Mouse (Mus musculus) macrophage (primary cell): Measurements from ENCODE around the gene Aldh3a2. TPM values are rescaled to one million over a fixed set of nuclear protein-coding genes. Genes with fewer than 3 reads are reported as not detected.
"Not testable (repeated sequence)": the region's sequence is repeated elsewhere in the genome, so short reads cannot be mapped to it uniquely, and the experiment has no call there.

ENCODE experiments used
- H3K27ac ChIP-seq: fragments of 350-480 bp; formaldehyde crosslinking; 2 replicates; pipeline ENCODE4 v1.9.0; 2021
- H3K36me3 ChIP-seq: fragments of 350-480 bp; formaldehyde crosslinking; 2 replicates; pipeline ENCODE4 v1.9.0; 2021; ENCODE audit errors: inconsistent target
- H3K4me3 ChIP-seq: fragments of 350-480 bp; formaldehyde crosslinking; 2 replicates; pipeline ENCODE4 v1.9.0; 2021; ENCODE audit errors: inconsistent target
- H3K79me2 ChIP-seq: fragments of 350-480 bp; formaldehyde crosslinking; 2 replicates; pipeline ENCODE4 v1.9.0; 2021; ENCODE audit errors: inconsistent target
- WGBS: methylation state at CpG from one replicate; pipeline ENCODE4 v1.1.7; 2026; ENCODE audit warnings: inconsistent platforms; ENCODE audit not compliant: missing documents; 5-methylcytosine and 5-hydroxymethylcytosine counted together
- polyA plus RNA-seq: library from polyadenylated mRNA; stranded (reverse); fragments of 250-400 nt; gene quantifications from 3 replicates; pipeline ENCODE4 v1.2.4, GENCODE M21; 2018; ENCODE audit warnings: inconsistent platforms
- total RNA-seq, 78 experiments: library from RNA; depleted of rRNA; stranded (reverse); fragments of 250-400 nt; gene quantifications; 1 replicate in 9 of 78; 2 replicates in 24 of 78; 3 replicates in 43 of 78; 4 replicates in 2 of 78; pipeline ENCODE4 v1.2.4; 2018; ENCODE audit warnings: inconsistent platforms in 56 of 78

Aldh3a2 gene
- total RNA-seq (2018; cell fraction: chromatin; rRNA removed), result 10 to 100 TPM; 14.0 to 52.6 (median 30.6) TPM
- 10 to 100 TPM; 36.4 to 55.8 (median 44.6) TPM for total RNA-seq (2018; cell fraction: cytosol; rRNA removed)
- 10 to 100 TPM; 17.2 to 62.7 (median 37.0) TPM for total RNA-seq (2018; cell fraction: nucleus; rRNA removed)
- polyA plus RNA-seq, result 41.1 to 44.6 TPM (median 44.0 TPM) in 3 replicates

- Histone ChIP-seq H3K27ac (peak within 1 kb of the TSS; percentile 58), H3K4me3 (peak within 1 kb of the TSS; percentile 72), H3K36me3 (peaks cover 27% of the 10 kb centered on the region), H3K79me2 (peaks cover 17% of the 10 kb centered on the region; the same call in 1 of the 2 replicates)
- WGBS, result under 1% methylated on average over 54 of the region's 58 CpGs
Measured at GRCm38 (mm10) chr11:61266551-61267533, at the start of gene Aldh3a2. TSS of gene Aldh3a2 (minus strand) at chr11:61267464.

GRCm38 (mm10) chr11:61316864-61317263 lies 49.6 kb upstream of the Aldh3a2 start:
- Histone ChIP-seq H3K36me3 (no peaks in the 10 kb centered on the region), H3K27ac (no peak overlapping the region), H3K4me3 (no peak overlapping the region), H3K79me2 (no peaks in the 10 kb centered on the region)
- WGBS, result 56% methylated on average over 2 of the region's 2 CpGs

DNA sequence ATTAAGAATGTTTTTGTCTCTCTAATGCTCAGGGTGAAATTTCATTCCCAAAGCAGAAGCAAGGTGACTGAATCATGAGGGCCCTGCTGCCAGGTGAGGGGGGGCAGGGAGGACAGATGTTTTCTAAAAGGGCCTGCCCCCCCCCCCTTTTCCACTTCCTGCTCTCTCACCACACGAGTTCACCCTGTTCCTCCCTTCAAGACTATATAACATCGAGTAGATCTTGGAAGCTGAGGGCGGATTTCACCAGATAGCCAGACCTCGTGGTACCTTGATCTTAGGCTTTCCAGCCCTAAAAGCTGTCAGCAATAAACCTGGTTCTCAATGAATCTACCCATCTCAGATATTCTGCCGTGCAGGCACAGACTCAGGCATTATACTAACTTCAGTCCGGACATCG lies 43.1 kb upstream of the Aldh3a2 start:
- no peaks in the 10 kb centered on the region for H3K36me3 ChIP-seq
- no peak overlapping the region for H3K4me3 ChIP-seq
- no peak overlapping the region for H3K27ac ChIP-seq
- H3K79me2 ChIP-seq, result no peaks in the 10 kb centered on the region
- WGBS, result 54% methylated on average over 6 of the region's 7 CpGs

GRCm38 (mm10) chr11:61309831-61310230 lies 42.6 kb upstream of the Aldh3a2 start:
- WGBS, result 64% methylated on average over 12 of the region's 12 CpGs
- H3K4me3 ChIP-seq, result no peak overlapping the region

DNA sequence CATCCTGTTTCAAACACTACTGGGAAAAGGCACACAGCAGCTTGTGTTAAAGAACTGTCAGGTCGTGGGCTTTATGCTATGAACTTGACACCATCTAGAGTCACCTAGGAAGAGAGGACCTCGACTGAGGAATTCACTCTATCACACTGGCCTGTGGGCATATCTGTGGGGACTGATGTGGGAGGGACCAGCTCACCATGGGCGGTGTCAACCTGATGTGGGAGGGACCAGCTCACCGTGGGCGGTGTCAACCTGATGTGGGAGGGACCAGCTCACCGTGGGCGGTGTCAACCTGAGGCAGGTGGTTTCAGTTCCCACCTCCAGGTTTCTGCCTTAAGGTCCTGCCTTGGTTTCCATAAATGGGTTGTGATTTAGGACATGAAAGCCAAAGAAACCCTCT lies 40.5 kb upstream of the Aldh3a2 start:
- Histone ChIP-seq H3K27ac (no peak overlapping the region), H3K79me2 (no peaks in the 10 kb centered on the region), H3K4me3 (no peak overlapping the region), H3K36me3 (no peaks in the 10 kb centered on the region)
- 43% methylated on average over 7 of the region's 7 CpGs for WGBS

More at GRCm38 (mm10) chr11:61309831-61310230, 42.6 kb upstream of the Aldh3a2 start:
- Histone ChIP-seq H3K79me2 (no peaks in the 10 kb centered on the region), H3K27ac (no peak overlapping the region), H3K36me3 (no peaks in the 10 kb centered on the region)

DNA sequence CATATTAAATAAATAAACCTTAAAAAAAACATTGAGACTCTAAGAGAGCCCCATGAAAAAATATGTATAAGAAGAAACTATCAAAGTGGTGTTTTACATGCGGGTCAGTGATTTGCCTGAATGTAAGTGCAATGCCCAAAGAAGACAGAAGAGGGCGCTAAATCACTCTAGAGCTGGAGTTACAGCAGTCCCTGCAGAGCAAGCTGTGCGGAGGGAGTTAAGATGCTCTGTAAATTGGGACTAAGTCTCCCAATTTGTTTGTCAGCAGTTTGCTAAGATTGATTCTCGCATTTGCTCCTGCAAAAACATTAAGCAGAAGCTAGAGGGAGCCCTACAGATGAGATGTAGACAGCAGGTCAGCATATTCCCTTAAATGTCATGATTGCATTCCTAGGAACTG lies 38.1 kb upstream of the Aldh3a2 start:
- Histone ChIP-seq H3K4me3 (no peak overlapping the region), H3K27ac (no peak overlapping the region), H3K36me3 (no peaks in the 10 kb centered on the region), H3K79me2 (no peaks in the 10 kb centered on the region)
- WGBS, result 67% methylated on average over 4 of the region's 4 CpGs

- not testable (repeated sequence) for H3K4me3 ChIP-seq, H3K27ac ChIP-seq, H3K36me3 ChIP-seq, H3K79me2 ChIP-seq
- 95% methylated on average over 5 of the region's 10 CpGs for WGBS
Measured at GRCm38 (mm10) chr11:61304535-61304934, 37.3 kb upstream of the Aldh3a2 start.

GRCm38 (mm10) chr11:61300716-61301392 lies 33.6 kb upstream of the Aldh3a2 start:
- H3K79me2 ChIP-seq, result no peaks in the 10 kb centered on the region
- H3K4me3 ChIP-seq, result no peak overlapping the region
- H3K27ac ChIP-seq, result no peak overlapping the region
- 84% methylated on average over 10 of the region's 16 CpGs for WGBS
- no peaks in the 10 kb centered on the region for H3K36me3 ChIP-seq

DNA sequence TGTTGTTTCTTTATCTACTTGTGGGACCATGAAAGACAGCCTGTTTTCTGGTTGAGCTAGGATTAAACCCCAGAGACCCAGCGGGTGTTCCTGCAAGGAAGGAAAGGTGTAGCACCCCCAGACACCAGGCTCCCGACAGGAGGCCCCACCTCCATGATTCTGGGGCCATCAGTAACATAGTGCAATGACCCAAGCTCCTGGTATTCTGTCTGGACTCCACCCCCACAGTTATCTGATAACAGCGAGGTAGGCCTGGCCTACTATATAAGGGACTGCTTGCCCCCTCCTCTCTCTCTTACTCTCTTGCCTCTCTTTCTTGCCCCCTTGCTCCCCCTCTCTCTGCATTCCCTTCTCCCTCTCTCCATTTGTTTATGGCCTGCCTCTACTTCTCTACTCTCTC lies 32.9 kb upstream of the Aldh3a2 start:
- no peak overlapping the region for H3K27ac ChIP-seq
- H3K4me3 ChIP-seq, result no peak overlapping the region
- H3K36me3 ChIP-seq, result no peaks in the 10 kb centered on the region
- H3K79me2 ChIP-seq, result no peaks in the 10 kb centered on the region
- WGBS, result 92% methylated on average over 3 of the region's 3 CpGs

DNA sequence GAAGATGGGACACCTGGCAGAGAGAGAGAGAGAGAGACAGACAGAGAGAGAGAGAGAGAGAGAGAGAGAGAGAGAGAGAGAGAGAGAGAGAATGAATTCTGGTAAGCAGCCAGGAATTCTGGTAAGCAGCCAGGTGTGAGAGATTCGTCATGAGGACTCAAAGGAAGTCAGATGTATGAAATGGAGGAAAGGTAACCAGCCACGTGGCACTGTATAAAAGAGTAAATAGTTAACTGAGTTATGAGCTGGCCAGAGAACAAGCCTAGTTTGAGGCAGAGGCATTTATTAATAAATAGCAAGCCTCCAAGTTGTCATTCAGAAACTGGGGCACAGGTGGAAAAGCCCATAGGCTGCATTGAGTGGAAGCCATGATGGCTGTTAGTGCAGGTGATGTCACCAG lies 30.6 kb upstream of the Aldh3a2 start:
- WGBS, result 75% methylated on average over 2 of the region's 2 CpGs
- H3K79me2 ChIP-seq, result no peaks in the 10 kb centered on the region
- H3K36me3 ChIP-seq, result no peaks in the 10 kb centered on the region
- no peak overlapping the region for H3K27ac ChIP-seq
- no peak overlapping the region for H3K4me3 ChIP-seq

DNA sequence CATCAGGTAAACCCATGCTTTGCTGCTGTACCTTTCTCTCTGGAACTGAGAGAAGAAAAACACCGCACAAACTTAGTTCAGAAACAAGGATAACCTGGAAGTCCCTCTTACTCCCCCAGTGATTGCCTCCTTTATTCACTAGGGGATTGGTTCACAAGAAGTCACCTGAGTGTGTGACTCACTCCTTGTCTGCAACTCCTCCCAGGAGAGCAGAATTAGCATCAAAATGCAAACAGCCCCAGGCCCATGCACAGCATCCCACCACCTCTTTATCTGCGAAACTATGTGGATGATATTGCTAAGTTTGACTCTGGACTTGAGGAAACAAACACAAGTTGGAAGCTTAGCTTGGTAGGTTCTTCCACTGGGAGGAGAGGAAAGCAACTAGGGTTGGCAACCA lies 30.1 kb upstream of the Aldh3a2 start:
- H3K79me2 ChIP-seq, result no peaks in the 10 kb centered on the region
- no peak overlapping the region for H3K27ac ChIP-seq
- H3K4me3 ChIP-seq, result no peak overlapping the region
- H3K36me3 ChIP-seq, result no peaks in the 10 kb centered on the region
- 92% methylated on average over 2 of the region's 2 CpGs for WGBS

DNA sequence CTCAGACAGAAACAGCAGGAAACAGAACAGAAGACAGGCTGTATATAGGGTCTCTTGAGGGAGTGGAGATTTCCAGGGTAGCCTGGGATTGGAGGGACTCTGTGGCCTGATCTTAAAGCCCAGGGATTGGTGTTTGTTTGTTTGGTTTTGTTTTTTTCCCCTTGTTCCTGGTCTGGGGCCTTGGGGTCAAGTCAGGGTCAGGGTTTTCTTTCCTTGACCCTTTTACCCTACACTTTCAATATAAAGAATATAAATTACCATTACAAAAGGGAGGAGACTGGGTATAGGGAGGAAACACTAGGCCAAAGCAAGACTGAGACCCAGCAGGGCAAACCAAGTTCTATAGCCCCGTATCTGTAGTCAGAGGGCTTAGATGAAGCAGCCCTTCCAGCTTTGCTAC lies 29.3 kb upstream of the Aldh3a2 start:
- H3K27ac ChIP-seq, result no peak overlapping the region
- no peaks in the 10 kb centered on the region for H3K79me2 ChIP-seq
- H3K36me3 ChIP-seq, result no peaks in the 10 kb centered on the region
- H3K4me3 ChIP-seq, result no peak overlapping the region
- 86% methylated on average over 1 of the region's 1 CpGs for WGBS

- no peak overlapping the region for H3K4me3 ChIP-seq
- H3K79me2 ChIP-seq, result no peaks in the 10 kb centered on the region
- H3K27ac ChIP-seq, result no peak overlapping the region
- no peaks in the 10 kb centered on the region for H3K36me3 ChIP-seq
- WGBS, result 88% methylated on average over 2 of the region's 2 CpGs
Measured at GRCm38 (mm10) chr11:61295556-61295955, 28.3 kb upstream of the Aldh3a2 start.

DNA sequence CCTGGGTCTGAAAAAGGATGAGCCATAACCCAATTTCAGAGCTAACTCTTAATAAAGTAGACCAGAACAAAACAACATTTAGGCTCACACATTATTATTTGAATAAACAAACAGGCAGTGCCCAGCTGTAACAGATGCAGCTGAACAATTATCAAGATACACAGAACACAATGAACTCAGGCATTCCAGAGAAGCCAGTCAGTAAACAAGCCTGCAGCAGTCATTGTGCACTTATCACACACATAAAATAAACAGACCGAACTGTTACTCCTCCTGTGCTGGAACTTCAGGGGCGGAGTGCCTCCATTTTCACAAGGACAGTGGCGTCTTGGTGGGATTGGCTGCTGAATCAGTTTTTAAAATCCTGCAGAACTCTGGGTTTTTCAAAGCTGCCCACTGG lies 27.2 kb upstream of the Aldh3a2 start:
- no peaks in the 10 kb centered on the region for H3K79me2 ChIP-seq
- no peaks in the 10 kb centered on the region for H3K36me3 ChIP-seq
- WGBS, result 93% methylated on average over 3 of the region's 3 CpGs
- no peak overlapping the region for H3K4me3 ChIP-seq
- no peak overlapping the region for H3K27ac ChIP-seq

- no peak overlapping the region for H3K27ac ChIP-seq
Measured at GRCm38 (mm10) chr11:61293251-61293650, 26.0 kb upstream of the Aldh3a2 start.

More at GRCm38 (mm10) chr11:61293251-61293650, 26.0 kb upstream of the Aldh3a2 start:
- 96% methylated on average over 2 of the region's 2 CpGs for WGBS
- H3K36me3 ChIP-seq, result no peaks in the 10 kb centered on the region
- H3K4me3 ChIP-seq, result no peak overlapping the region
- H3K79me2 ChIP-seq, result no peaks in the 10 kb centered on the region
